Mouse (Mus musculus): ENCODE results near the gene Angptl7.
A peak's percentile ranks its signal among the peaks of the same experiment; 100 is the strongest.

Gene Angptl7

DNA sequence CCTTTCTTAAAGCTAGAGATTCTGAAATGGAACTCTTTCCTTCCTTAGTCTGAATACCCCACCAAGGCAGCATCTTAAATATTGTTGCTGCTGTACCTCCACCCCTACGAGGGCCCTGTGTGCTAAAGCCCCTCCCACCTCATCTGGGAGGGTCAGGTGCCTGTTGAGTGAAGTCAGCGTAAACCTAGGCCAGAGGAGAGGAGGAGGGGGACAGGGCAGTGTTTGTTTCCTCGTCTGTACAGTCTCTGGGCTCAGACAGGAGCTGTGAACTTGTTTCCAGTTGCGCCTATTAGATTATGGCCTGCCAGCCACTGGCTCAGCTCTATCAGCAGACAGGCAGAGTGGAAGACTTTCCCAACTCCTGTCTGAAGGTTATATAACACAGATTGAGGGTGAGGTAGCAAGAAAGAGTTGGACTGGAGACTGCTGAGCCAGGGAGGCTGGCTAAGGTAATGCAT lies at the start of gene Angptl7:
Gene Angptl7, minus strand, starts transcription at position 51 of the 458 bp plus-strand sequence.
- no peak for DNase-seq

DNA sequence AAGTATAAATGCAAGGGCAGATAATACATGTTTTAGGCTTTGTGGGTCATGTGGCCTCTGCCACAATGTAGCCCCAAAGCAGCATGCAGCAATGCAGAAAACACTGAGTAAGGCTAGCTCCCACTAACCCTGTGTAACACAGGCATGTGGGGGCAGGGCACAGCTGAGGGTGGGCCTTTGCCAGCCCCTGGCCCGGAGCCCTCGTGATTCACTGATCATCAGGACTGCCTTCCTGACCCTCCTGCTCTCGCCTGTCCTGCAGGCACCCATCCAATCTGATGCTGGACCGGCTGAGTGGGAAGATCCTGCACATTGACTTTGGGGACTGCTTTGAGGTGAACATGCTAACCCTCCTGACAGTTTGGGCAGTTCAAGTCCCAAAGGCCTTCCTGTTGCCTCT lies 48.8 kb upstream of the Angptl7 start:
- DNase-seq = no peak

DNA sequence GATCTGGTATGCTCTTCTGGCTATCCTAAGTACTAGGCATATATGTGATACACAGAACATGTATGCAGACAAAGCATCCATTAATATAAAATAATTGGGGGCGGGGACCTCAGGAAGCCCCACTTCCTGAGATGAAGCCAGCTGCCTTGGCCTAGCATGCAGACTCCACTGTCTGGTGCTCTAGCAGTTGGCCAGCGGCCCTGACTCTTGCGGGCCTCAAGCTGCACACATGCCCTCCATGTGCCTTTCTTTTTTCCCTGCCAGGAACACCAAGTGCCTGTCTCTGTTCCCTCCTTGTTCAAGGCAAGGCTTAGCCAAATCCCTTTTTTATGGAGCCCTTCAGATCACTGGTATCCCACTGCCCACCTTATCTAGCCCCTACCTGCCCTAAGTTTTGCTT lies 35.6 kb upstream of the Angptl7 start:
- no peak for DNase-seq

GRCm38 (mm10) chr4:148533613-148534328 lies 33.5 kb upstream of the Angptl7 start:
- peak; percentile 33 for DNase-seq

- DNase-seq = no peak
These were observed 32.3 kb upstream of the Angptl7 start for GRCm38 (mm10) chr4:148532516-148532915.

DNA sequence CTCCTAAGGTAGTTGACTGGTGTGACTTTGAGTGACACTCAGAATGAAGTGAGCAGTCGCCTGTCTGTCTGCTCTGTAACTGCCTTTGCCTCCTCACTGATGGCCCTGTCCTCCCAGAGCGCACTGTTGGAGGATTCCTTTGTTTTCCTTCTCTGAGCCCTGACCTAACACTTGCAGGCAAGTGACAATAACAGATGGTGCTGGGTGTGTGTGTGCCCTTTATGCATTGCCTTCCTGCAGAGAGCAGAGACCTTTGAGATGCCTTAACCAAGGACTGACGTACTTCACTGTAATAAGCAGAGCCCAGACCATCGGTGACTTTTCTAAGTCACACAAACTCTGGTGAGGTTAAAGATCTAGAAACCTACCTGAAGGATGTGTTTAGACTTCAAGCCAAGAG lies 31.1 kb upstream of the Angptl7 start:
- peak; percentile 36 for DNase-seq

DNA sequence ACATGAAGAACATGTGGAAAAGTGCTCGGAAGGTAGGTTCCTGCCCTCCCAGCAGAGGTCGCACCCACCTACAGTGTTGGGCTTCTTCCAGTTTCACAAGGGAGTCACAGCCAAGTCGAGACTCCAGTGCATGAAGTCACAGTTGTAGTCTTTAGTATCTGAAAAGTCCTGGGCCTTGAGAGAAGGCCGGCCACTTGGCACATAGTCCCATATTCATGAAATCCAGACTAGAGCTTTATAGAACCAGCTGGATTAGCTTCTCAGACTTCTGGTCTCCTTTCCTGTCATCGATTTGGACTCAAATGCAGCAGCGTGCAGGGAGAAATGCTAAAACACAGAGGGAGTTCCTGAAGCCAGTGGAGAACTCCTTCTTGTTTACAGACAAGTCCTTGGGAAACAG lies 30.5 kb upstream of the Angptl7 start:
- DNase-seq = no peak

DNA sequence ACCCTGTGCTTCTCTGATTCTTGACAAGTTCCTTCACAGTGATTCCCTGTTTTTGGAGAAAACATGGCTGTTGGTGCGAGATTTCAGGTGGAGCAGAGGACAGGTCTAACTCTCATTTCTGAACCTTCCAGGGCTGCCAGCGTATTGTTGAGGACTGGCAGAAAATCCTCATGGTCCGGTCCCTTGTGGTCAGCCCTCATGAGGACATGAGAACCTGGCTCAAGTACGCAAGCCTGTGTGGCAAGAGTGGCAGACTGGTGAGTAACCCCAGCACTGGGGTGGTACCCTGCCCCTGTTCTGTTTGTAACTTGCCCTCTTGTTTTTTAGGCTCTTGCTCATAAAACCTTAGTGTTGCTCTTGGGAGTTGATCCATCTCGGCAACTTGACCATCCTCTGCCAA lies 30.1 kb upstream of the Angptl7 start:
- DNase-seq = no peak

GRCm38 (mm10) chr4:148527158-148527910 lies 27.1 kb upstream of the Angptl7 start:
- DNase-seq = no peak

DNA sequence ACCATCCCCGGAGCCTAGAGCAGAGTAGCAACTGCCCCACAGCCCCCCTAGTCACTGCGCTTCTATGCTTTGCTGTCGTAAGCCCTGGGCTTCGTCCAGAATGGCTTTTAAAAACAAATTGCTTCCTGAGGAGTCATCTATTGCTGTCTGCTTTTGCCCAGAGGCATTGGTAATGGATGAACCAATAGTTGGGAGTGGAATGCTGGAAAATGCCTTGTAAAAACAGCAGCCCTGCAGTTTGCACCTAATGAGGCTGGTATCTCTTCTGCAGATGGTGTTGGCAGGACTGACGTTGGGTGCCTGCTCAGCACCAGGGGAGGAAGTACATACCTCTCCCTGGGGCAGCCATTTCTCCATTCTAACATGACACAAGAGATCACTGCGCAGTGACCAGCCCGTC lies 23.3 kb upstream of the Angptl7 start:
- no peak for DNase-seq

GRCm38 (mm10) chr4:148518235-148518795 lies 18.1 kb upstream of the Angptl7 start:
- no peak for DNase-seq

DNA sequence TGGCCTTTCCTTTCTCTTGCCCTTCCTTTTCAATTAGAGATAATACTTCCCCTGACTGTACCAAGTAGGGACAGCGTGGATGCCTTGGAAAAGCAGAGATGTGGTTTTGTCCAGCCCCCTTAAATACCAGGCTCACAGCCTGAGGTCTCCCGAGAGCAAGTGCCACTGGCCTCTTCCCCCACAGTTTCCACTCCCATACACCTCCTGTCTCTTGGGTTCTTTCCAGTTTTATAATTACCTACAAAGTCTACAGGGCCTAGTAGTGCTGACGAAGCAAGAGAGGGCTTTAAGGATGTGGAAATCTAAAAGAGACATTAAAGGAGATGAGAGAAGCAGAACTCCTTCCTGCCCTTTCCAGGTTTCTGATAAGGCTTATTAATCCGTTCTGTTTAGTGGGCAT lies 17.5 kb upstream of the Angptl7 start:
- no peak for DNase-seq

GRCm38 (mm10) chr4:148515313-148515712 lies 15.1 kb upstream of the Angptl7 start:
- DNase-seq = no peak

- no peak for DNase-seq
These were observed 12.8 kb upstream of the Angptl7 start for GRCm38 (mm10) chr4:148513021-148513559.

- DNase-seq = no peak
These were observed 11.1 kb upstream of the Angptl7 start for GRCm38 (mm10) chr4:148511334-148511733.

- no peak for DNase-seq
These were observed 10.4 kb upstream of the Angptl7 start for GRCm38 (mm10) chr4:148510691-148511090.

- DNase-seq = no peak
These were observed 9.3 kb upstream of the Angptl7 start for GRCm38 (mm10) chr4:148509450-148510084.

GRCm38 (mm10) chr4:148508084-148508849 lies 8.0 kb upstream of the Angptl7 start:
- DNase-seq = no peak

- no peak for DNase-seq
These were observed 7.3 kb upstream of the Angptl7 start for GRCm38 (mm10) chr4:148507585-148507984.

- peak; percentile 63 for DNase-seq
These were observed 4.3 kb upstream of the Angptl7 start for GRCm38 (mm10) chr4:148504497-148504959.

DNA sequence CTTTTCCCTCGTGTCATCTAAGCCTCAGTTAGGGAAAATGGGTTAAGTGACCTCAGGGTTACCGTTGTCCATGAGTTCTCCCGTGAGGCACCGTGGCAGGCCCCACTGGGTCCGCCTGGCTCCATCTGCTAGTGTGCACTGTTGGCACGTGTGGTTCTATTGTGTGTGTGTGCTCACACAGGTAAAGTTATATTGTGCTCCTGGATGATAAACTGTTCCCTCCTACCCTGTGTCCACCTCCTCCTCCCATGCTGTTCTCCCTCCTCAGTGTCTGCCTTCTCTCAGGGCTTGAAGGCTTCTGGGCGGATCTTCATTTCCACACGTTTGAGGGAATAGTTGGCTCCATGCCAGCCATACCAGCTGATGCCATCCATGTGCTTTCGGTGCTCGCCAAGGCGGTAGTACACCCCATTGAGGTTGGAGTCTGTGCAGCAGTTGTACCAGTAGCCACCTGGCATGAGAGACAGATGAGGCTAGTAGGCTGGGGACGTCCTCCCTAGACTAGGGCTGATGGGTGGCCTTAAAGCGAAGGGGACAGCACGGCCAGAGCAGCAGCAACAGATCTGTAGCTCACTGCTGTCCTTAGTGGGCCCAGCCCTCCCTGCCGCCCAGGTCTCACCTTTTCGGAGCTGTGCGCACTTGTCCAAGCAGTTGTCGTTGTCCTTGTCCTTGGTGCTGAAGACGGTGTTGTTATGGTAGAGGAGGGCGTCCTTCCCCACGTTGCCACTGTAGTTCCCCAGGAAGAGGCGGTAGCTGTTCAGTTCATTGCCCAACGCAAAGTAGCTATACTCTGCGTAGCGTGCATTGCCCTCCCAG lies 4.2 kb downstream of the Angptl7 start:
- DNase-seq = peak; percentile 84

Data from cerebellum, adult 9-10 months (tissue).